Mouse (Mus musculus) ES-E14 (cell line): ENCODE measurements around the gene Uck1. TPM values are rescaled to one million over a fixed set of nuclear protein-coding genes. Genes with fewer than 3 reads are reported as not detected.

ENCODE experiments used
- DNase-seq: peaks from one replicate; pipeline ENCODE4 v3.0.0-alpha.2; 2013; ENCODE audit warnings: low read depth, low spot score
- H3K27ac ChIP-seq: 2 replicates; pipeline ENCODE4 v1.5.1; 2012; ENCODE audit warnings: low read depth, mild to moderate bottlenecking, low read length, moderate library complexity, mixed read lengths; ENCODE audit not compliant: poor library complexity, insufficient read depth, severe bottlenecking
- H3K36me3 ChIP-seq: 2 replicates; pipeline ENCODE4 v1.6.1; 2012; ENCODE audit warnings: mild to moderate bottlenecking, low read length, moderate library complexity, mixed read lengths; ENCODE audit not compliant: control insufficient read depth, poor library complexity, insufficient read depth, severe bottlenecking
- H3K4me1 ChIP-seq, 2 experiments: fragments of 150-350 bp in 1 of 2; sonication (generic) in 1 of 2; 2 replicates each; pipeline ENCODE4 v1.6.1; 2012; ENCODE audit warnings: low read length in 2 of 2, mild to moderate bottlenecking in 1 of 2, mixed read lengths in 1 of 2; ENCODE audit not compliant: control insufficient read depth in 2 of 2, insufficient read depth in 2 of 2, poor library complexity in 1 of 2
- H3K4me3 ChIP-seq, 2 experiments: fragments of 150-350 bp in 1 of 2; sonication (generic) in 1 of 2; 2 replicates each; pipeline ENCODE4 v1.5.1; 2012; ENCODE audit warnings: low read length in 2 of 2, low read depth in 1 of 2, mild to moderate bottlenecking in 1 of 2, mixed read lengths in 1 of 2; ENCODE audit not compliant: insufficient read depth in 1 of 2, poor library complexity in 1 of 2, severe bottlenecking in 1 of 2
- H3K9ac ChIP-seq: 2 replicates; pipeline ENCODE4 v1.6.1; 2012; ENCODE audit warnings: low read depth, mild to moderate bottlenecking, low read length, mixed read lengths; ENCODE audit not compliant: poor library complexity, insufficient read depth, severe bottlenecking
- H3K9me3 ChIP-seq: fragments of 150-350 bp; sonication (generic); 2 replicates; pipeline ENCODE4 v1.6.1; 2012; ENCODE audit warnings: low read depth, mild to moderate bottlenecking, low read length; ENCODE audit not compliant: control insufficient read depth, insufficient read depth
- CHD2 ChIP-seq: IDR thresholded peaks from 2 replicates; pipeline ENCODE4 v1.6.1; 2014; ENCODE audit warnings: mild to moderate bottlenecking, low read depth, low read length, inconsistent platforms
- HCFC1 ChIP-seq: IDR thresholded peaks from 2 replicates; pipeline ENCODE4 v1.6.1; 2012; ENCODE audit warnings: low read length, inconsistent platforms, borderline replicate concordance; ENCODE audit not compliant: insufficient read depth
- MAFK ChIP-seq: IDR thresholded peaks from 2 replicates; pipeline ENCODE4 v1.6.1; 2014; ENCODE audit warnings: mild to moderate bottlenecking, low read depth, low read length, inconsistent platforms; ENCODE audit not compliant: insufficient read depth
- ZC3H11A ChIP-seq: IDR thresholded peaks from 2 replicates; pipeline ENCODE4 v1.6.1; 2012; ENCODE audit warnings: low read depth, mild to moderate bottlenecking, inconsistent platforms, low read length, borderline replicate concordance
- ZNF384 ChIP-seq: IDR thresholded peaks from 2 replicates; pipeline ENCODE4 v1.6.1; 2012; ENCODE audit warnings: low read depth, low read length, inconsistent platforms
- in situ Hi-C, 2 experiments: fragments of 600-800 bp; cut with MboI; formaldehyde crosslinking; loops; one replicate each; pipeline ENCODE4 v1.15.1; 2025; ENCODE audit warnings: low sequenced_read_pairs in 2 of 2, inconsistent platforms in 1 of 2; ENCODE audit not compliant: unreplicated experiment in 2 of 2
- total RNA-seq: library from RNA; depleted of rRNA; stranded (reverse); fragments of 300-350 nt; gene quantifications from 2 replicates; pipeline ENCODE4 v1.2.3, GENCODE M21; 2012

Uck1 gene
- total RNA-seq, 1 experiment, result 52.1 TPM

DNA sequence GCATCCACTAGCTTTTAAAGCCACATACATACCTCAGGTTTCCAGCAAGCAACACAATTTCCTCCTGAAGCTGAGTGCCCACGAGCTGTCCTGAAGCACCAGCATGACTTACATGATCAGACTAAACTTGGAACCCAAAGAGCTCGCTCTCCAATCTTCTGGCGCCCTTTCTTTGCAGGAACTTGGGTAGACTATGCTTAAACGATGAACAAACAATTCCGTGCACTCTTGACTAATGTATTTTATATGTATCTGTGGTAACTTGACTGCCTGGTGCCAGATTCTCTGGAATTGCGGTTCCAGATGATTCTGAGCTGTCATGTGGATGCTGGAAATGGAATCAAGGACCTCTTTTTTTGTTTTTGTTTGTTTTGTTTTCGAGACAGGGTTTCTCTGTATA lies 24.5 kb downstream of the Uck1 start:
- no peak overlapping the region for H3K27ac ChIP-seq
- in situ Hi-C loops, result no loop called here
- no peak for TF ChIP-seq ZC3H11A
- no peak for TF ChIP-seq ZNF384
- no peak for TF ChIP-seq MAFK
- no peak for TF ChIP-seq HCFC1

DNA sequence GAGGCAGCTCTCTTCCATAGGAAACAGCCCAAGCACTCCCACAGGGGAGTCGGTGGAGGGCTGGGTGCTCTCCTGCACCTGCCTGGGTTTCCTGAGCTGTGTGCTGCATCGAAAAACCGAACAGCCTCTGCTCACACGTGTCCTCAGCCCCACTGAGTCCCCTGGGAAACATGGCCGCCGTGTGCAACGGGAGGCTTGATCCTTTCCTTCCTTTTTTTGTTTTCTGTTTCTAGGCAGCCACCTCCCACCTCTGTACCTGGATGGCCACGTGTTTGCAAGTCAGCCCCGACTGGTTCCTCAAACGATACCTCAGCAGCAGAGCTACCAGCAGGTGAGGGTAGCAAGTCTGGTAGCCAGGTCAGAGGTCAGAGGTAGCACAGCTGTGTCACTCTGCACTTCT lies 37.9 kb downstream of the Uck1 start:
- no peak overlapping the region for H3K9ac ChIP-seq
- H3K4me3 ChIP-seq, result no peak overlapping the region
- no peak for DNase-seq
- H3K4me1 ChIP-seq, result no peaks in the 10 kb centered on the region; a peak in 1 of 4 replicates
- no peaks in the 10 kb centered on the region for H3K9me3 ChIP-seq
- TF ChIP-seq ZC3H11A (no peak), HCFC1 (no peak), ZNF384 (no peak), CHD2 (no peak), MAFK (no peak)
- peaks cover 94% of the 10 kb centered on the region for H3K36me3 ChIP-seq
- H3K27ac ChIP-seq, result no peak overlapping the region
- in situ Hi-C loops, result no loop called here

More for the DNA sequence above, 24.5 kb downstream of the Uck1 start:
- Histone ChIP-seq H3K4me3 (peak overlapping the region; percentile 72 to 89), H3K36me3 (peaks cover 29% of the 10 kb centered on the region), H3K9ac (peak overlapping the region; percentile 82; the same call in 1 of the 2 replicates), H3K9me3 (no peaks in the 10 kb centered on the region), H3K4me1 (peaks cover 0 to 2% of the 10 kb centered on the region in 2 experiments; a peak in 1 of 4 replicates)
- no peak for DNase-seq

DNA sequence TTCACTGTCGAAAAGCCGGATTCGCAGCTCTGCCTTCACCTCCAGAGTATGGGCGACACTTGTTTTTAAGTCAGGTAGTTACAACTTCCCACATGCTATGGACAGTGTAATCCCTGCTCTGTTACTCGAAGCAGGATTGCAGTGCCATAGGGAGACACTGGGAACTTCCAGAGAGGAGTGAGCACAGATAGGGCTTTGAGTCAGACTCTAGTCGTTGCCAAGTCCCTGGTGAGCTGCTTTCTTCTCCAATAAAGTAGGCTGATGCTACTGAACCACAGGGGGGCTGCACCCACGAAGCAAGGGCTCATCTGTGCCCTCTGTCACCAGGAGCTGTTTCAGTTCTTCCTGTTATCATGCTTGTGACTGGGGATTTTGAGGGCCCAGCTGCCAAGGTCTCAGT lies 38.4 kb downstream of the Uck1 start:
- no peak overlapping the region for H3K9ac ChIP-seq
- no peak for DNase-seq
- no peak overlapping the region for H3K4me3 ChIP-seq
- in situ Hi-C loops, result no loop called here
- H3K36me3 ChIP-seq, result peaks cover 94% of the 10 kb centered on the region
- TF ChIP-seq ZNF384, result no peak
- no peak for TF ChIP-seq MAFK
- no peak for TF ChIP-seq ZC3H11A
- no peak for TF ChIP-seq CHD2
- H3K27ac ChIP-seq, result no peak overlapping the region
- no peaks in the 10 kb centered on the region for H3K9me3 ChIP-seq
- H3K4me1 ChIP-seq, result no peaks in the 10 kb centered on the region; a peak in 1 of 4 replicates

DNA sequence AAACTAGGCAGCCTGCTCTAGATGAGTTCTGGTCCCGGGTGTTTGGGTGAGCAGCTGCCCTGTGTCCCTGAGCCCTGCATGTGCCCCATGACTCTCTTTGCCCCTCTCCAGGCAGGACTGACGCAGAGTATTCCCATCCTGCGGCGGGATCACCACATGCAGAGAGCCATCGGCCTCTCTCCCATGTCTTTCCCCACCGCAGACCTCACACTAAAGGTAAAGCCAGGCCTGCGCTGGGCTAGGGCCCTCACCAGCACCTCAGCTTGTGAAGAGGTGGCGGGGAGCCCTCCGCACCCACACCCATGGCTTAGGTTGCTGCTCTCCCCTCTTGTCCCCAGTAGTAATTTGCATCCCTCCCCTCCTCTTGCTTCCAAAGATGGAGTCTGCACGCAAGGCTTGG lies 39.0 kb downstream of the Uck1 start:
- Histone ChIP-seq H3K27ac (no peak overlapping the region), H3K36me3 (peaks cover 94% of the 10 kb centered on the region), H3K4me3 (no peak overlapping the region), H3K9me3 (no peaks in the 10 kb centered on the region), H3K4me1 (peaks cover 0 to 2% of the 10 kb centered on the region in 2 experiments; a peak in 2 of 4 replicates), H3K9ac (peak overlapping the region; percentile 23; the same call in 1 of the 2 replicates)
- TF ChIP-seq ZNF384 (no peak), CHD2 (no peak), HCFC1 (no peak), ZC3H11A (no peak), MAFK (no peak)
- no peak for DNase-seq
- in situ Hi-C loops, result no loop called here

DNA sequence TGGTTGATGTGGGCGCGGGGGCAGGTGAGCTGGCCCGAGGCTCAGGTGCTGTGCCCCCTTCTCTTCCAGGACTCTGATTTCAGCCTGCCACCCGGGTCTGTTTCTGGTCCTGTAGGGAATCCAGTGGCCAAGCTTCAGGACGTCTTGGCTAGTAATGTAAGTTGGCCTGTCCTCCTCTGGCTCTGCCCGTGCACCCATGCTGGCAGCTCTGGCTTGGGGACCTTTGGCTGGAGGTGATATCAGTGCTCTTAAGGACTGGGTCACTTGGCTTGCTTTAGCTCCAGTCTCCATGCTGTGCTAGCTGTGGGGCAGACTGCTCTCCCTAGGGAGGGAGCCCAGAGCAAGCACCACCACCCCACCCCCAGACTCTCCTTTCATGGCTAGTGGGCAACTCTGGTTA lies 39.9 kb downstream of the Uck1 start:
- no peak overlapping the region for H3K27ac ChIP-seq
- no peak overlapping the region for H3K4me3 ChIP-seq
- H3K4me1 ChIP-seq, result peaks cover 0 to 7% of the 10 kb centered on the region in 2 experiments; a peak in 2 of 4 replicates
- TF ChIP-seq HCFC1 (no peak), ZC3H11A (no peak), ZNF384 (no peak), MAFK (no peak), CHD2 (no peak)
- H3K9me3 ChIP-seq, result no peaks in the 10 kb centered on the region
- no peak overlapping the region for H3K9ac ChIP-seq
- in situ Hi-C loops, result no loop called here
- DNase-seq, result no peak
- H3K36me3 ChIP-seq, result peaks cover 95% of the 10 kb centered on the region
